16 mouse cellular contexts compared by ENCODE assay signal in genomic region chr9:63985125-63985524, GRCm38 (mm10). TPM values are rescaled to one million over a fixed set of nuclear protein-coding genes. Genes with fewer than 3 reads are reported as not detected.
DNase-seq lines count a peak whose midpoint lies in the region; ATAC-seq lines count a peak whose summit lies in the region.
"Had no signal": no experiment of that assay in that cellular context is flagged by ENCODE, and none has a peak within 500 bp of the region (broad histone marks: within the 10 kb centered on the region; RNA-seq: fewer than 3 reads in every experiment).

No protein-coding gene starts in this region.

- no peaks in the 10 kb centered on the region for H3K9me3 ChIP-seq in heart, embryonic 13.5 days
- no peaks in the 10 kb centered on the region for H3K9me3 ChIP-seq in liver, embryonic 13.5 days (replicated peaks)
- no peaks in the 10 kb centered on the region for H3K9me3 ChIP-seq in intestine, embryonic 15.5 days
- H3K9me3 ChIP-seq: megakaryocyte, embryonic 14.5 days had no signal

- no peak for ATAC-seq in heart, embryonic 13.5 days (ENCODE audit: extremely low read depth, insufficient number of reproducible peaks, low FRiP score, low TSS enrichment)
- no peak for ATAC-seq in liver, embryonic 13.5 days (ENCODE audit: low read depth)
- ATAC-seq in intestine, embryonic 15.5 days, result no peak
- ATAC-seq in monocyte, adult 5-6 weeks (replicated peaks; ENCODE audit: insufficient number of reproducible peaks, low FRiP score, low TSS enrichment, poor library complexity, severe bottlenecking), result peak; percentile 60
- ATAC-seq: forebrain, embryonic 14.5 days; hindbrain, embryonic 16.5 days had no signal

- intact Hi-C loops in heart, postnatal 36 days (cut with DNase I), result no loop called here

- H3K36me3 ChIP-seq in heart, embryonic 13.5 days, result peaks cover 54% of the 10 kb centered on the region
- H3K36me3 ChIP-seq in liver, embryonic 13.5 days, result no peaks in the 10 kb centered on the region
- H3K36me3 ChIP-seq in intestine, embryonic 15.5 days, result no peaks in the 10 kb centered on the region

- H3K4me2 ChIP-seq in heart, embryonic 13.5 days, result no peak overlapping the region
- H3K4me2 ChIP-seq in liver, embryonic 13.5 days, result no peak overlapping the region
- H3K4me2 ChIP-seq in intestine, embryonic 15.5 days (replicated peaks), result no peak overlapping the region

- peaks cover 100% of the 10 kb centered on the region for H3K4me1 ChIP-seq in heart, embryonic 13.5 days
- H3K4me1 ChIP-seq in liver, embryonic 13.5 days (replicated peaks), result peaks cover 81% of the 10 kb centered on the region
- H3K4me1 ChIP-seq in intestine, embryonic 15.5 days (replicated peaks), result peaks cover 65% of the 10 kb centered on the region

- peak overlapping the region; percentile 53 for H3K9ac ChIP-seq in heart, embryonic 13.5 days
- no peak overlapping the region for H3K9ac ChIP-seq in liver, embryonic 13.5 days
- no peak overlapping the region for H3K9ac ChIP-seq in intestine, embryonic 15.5 days

- H3K4me3 ChIP-seq in heart, embryonic 13.5 days, result no peak overlapping the region
- no peak overlapping the region for H3K4me3 ChIP-seq in liver, embryonic 13.5 days (replicated peaks)
- H3K4me3 ChIP-seq in intestine, embryonic 15.5 days (replicated peaks), result no peak overlapping the region
- H3K4me3 ChIP-seq: megakaryocyte, embryonic 14.5 days had no signal

- DNase-seq in heart, postnatal 36 days, result no peak
- DNase-seq in liver, embryonic 13.5 days, result no peak
- DNase-seq in liver, result no peak
- DNase-seq in right cerebral cortex, postnatal 14 days, result no peak
- no peak for DNase-seq in yolk sac, embryonic 10.5 days (ENCODE audit: low spot score)
- DNase-seq: adrenal gland, postnatal 14 days; cerebellum, postnatal 25 days; gastrocnemius, postnatal 25 days; right cerebral cortex, postnatal 25 days; thymus, postnatal 4 days had no signal

- peak overlapping the region; percentile 82 for H3K27ac ChIP-seq in heart, embryonic 13.5 days (replicated peaks)
- 0 out of 2 replicates have a peak overlapping the region, but pooled peaks have one; percentile 13 for H3K27ac ChIP-seq in liver, embryonic 13.5 days
- H3K27ac ChIP-seq in intestine, embryonic 15.5 days, result peak overlapping the region; percentile 41

- no peaks in the 10 kb centered on the region for H3K27me3 ChIP-seq in heart, embryonic 13.5 days (replicated peaks)
- no peaks in the 10 kb centered on the region for H3K27me3 ChIP-seq in liver, embryonic 13.5 days
- H3K27me3 ChIP-seq in intestine, embryonic 15.5 days (replicated peaks), result no peaks in the 10 kb centered on the region

- 56% methylated on average over 6 of the region's 6 CpGs for WGBS in heart, embryonic 13.5 days
- WGBS in liver, embryonic 13.5 days (ENCODE audit: insufficient replicate concordance), result 59% methylated on average over 6 of the region's 6 CpGs
- WGBS in intestine, embryonic 15.5 days, result 57% methylated on average over 6 of the region's 6 CpGs

RNA-seq across cellular contexts. Expression of gene Smad6, which starts 36.7 kb away (rescaled TPM):
- polyA plus RNA-seq in heart, embryonic 13.5 days (2015; fragmentation: Nextera tagmentation; extraction: Ambion mirVana), result 18.5 and 19.3 TPM in 2 replicates
- 10 to 100 TPM; 11.4 to 16.3 TPM for total RNA-seq in heart, postnatal 36 days (2021)
- 2.5 and 2.8 TPM in 2 replicates for polyA plus RNA-seq in liver, embryonic 13.5 days (2015; fragmentation: Nextera tagmentation; extraction: Ambion mirVana)
- 11.9 and 13.0 TPM in 2 replicates for polyA plus RNA-seq in intestine, embryonic 15.5 days (2015; fragmentation: Nextera tagmentation; extraction: Ambion mirVana)
- 0.43 to 2.4 TPM (median 0.86 TPM) in 3 replicates for total RNA-seq in monocyte, adult 5-6 weeks (2017)

Comparison
In these comparisons a context has a peak if more than half of its experiments do, and no peak if none do; other contexts are left out.
1. H3K27ac ChIP-seq: peak in every context shown above with its lines; median percentile 82 in heart, embryonic 13.5 days; 41 in intestine, embryonic 15.5 days; 13 in liver, embryonic 13.5 days.